Comparison of ENCODE assay signal across 13 mouse cellular contexts in the genomic region with DNA sequence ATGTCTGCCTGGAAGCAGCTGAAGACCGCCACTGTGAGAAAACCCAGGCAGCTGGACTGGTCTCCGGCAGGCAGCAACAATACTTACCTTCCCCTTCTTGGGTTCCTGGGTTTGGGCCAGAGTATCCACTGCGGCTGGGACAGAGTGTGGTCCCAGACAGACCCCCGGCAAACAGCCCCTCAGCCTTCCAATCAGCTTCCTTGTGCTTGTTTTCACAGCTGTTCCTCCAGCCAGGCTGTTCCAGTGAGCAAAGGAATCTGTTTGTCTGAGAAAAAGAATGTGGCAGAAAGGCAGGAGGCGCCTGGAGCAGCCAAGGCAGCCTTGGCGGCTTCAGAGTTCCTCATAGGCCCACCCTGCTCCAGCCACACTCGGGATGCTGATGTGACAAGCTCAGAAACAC.
DNase-seq lines count a peak whose midpoint lies in the region; ATAC-seq and TF ChIP-seq lines count a peak whose summit lies in the region.
"Had no signal": no experiment of that assay in that cellular context is flagged by ENCODE, and none has a peak within 500 bp of the region (broad histone marks: within the 10 kb centered on the region; RNA-seq: fewer than 3 reads in every experiment).

No protein-coding gene starts in this region.

- H3K27me3 ChIP-seq in hindbrain, embryonic 12.5 days, result peaks cover 46% of the 10 kb centered on the region
- H3K27me3 ChIP-seq in hindbrain, postnatal 0 days (ENCODE audit: insufficient read depth, low read length), result no peaks in the 10 kb centered on the region
- H3K27me3 ChIP-seq in midbrain, embryonic 11.5 days (ENCODE audit: control insufficient read depth, insufficient read depth, low read length), result peaks cover 8% of the 10 kb centered on the region
- no peaks in the 10 kb centered on the region for H3K27me3 ChIP-seq in midbrain, embryonic 14.5 days (ENCODE audit: control insufficient read depth, insufficient read depth, low read length)
- H3K27me3 ChIP-seq in intestine, embryonic 16.5 days (replicated peaks; ENCODE audit: control insufficient read depth, insufficient read depth, low read length), result no peaks in the 10 kb centered on the region
- H3K27me3 ChIP-seq in stomach, embryonic 15.5 days (replicated peaks), result no peaks in the 10 kb centered on the region
- H3K27me3 ChIP-seq: Patski had no signal

- no peak overlapping the region for H3K9ac ChIP-seq in hindbrain, embryonic 12.5 days
- no peak overlapping the region for H3K9ac ChIP-seq in hindbrain, postnatal 0 days (replicated peaks; ENCODE audit: low read length)
- H3K9ac ChIP-seq in midbrain, embryonic 11.5 days (ENCODE audit: low read length), result no peak overlapping the region
- no peak overlapping the region for H3K9ac ChIP-seq in midbrain, embryonic 14.5 days (replicated peaks; ENCODE audit: low read length)
- H3K9ac ChIP-seq in intestine, embryonic 16.5 days (ENCODE audit: low read depth, low read length), result 0 out of 2 replicates have a peak overlapping the region, but pooled peaks have one; percentile 24
- H3K9ac ChIP-seq in stomach, embryonic 15.5 days, result no peak overlapping the region

- ATAC-seq in hindbrain, embryonic 12.5 days (ENCODE audit: low FRiP score), result no peak
- no peak for ATAC-seq in hindbrain, postnatal 0 days
- no peak; the same call in 1 of the 2 replicates for ATAC-seq in midbrain, embryonic 11.5 days (ENCODE audit: low FRiP score)
- no peak for ATAC-seq in midbrain, embryonic 14.5 days (ENCODE audit: low FRiP score, low TSS enrichment)
- peak; percentile 44; the same call in 1 of the 2 replicates for ATAC-seq in intestine, embryonic 16.5 days
- peak; percentile 43; the same call in 1 of the 2 replicates for ATAC-seq in stomach, embryonic 15.5 days (ENCODE audit: insufficient read depth, low FRiP score, low read depth)
- ATAC-seq in granulocyte monocyte progenitor cell, adult 5-6 weeks (replicated peaks; ENCODE audit: poor library complexity, severe bottlenecking), result no peak
- ATAC-seq: CD4-positive, CD25-positive, alpha-beta regulatory T cell, adult 4 months; Patski had no signal

- 59% methylated on average over 7 of the region's 7 CpGs for WGBS in hindbrain, embryonic 12.5 days
- WGBS in hindbrain, postnatal 0 days, result 54% methylated on average over 7 of the region's 7 CpGs
- WGBS in midbrain, embryonic 11.5 days, result 67% methylated on average over 7 of the region's 7 CpGs
- 61% methylated on average over 7 of the region's 7 CpGs for WGBS in midbrain, embryonic 14.5 days
- 30% methylated on average over 7 of the region's 7 CpGs for WGBS in intestine, embryonic 16.5 days
- whole genome bisulfite sequencing in stomach, embryonic 15.5 days, result 41% methylated on average over 7 of the region's 7 CpGs

- no peak overlapping the region for H3K4me3 ChIP-seq in hindbrain, embryonic 12.5 days
- H3K4me3 ChIP-seq in hindbrain, postnatal 0 days (ENCODE audit: low read length), result no peak overlapping the region
- H3K4me3 ChIP-seq in midbrain, embryonic 11.5 days (ENCODE audit: low read depth, low read length), result no peak overlapping the region
- H3K4me3 ChIP-seq in midbrain, embryonic 14.5 days (replicated peaks; ENCODE audit: low read depth, low read length), result no peak overlapping the region
- no peak overlapping the region for H3K4me3 ChIP-seq in intestine, embryonic 16.5 days (ENCODE audit: low read length)
- H3K4me3 ChIP-seq in stomach, embryonic 15.5 days (replicated peaks), result no peak overlapping the region

- DNase-seq in hindbrain, postnatal 0 days (ENCODE audit: low spot score), result no peak
- peak; percentile 44 for DNase-seq in midbrain, embryonic 11.5 days (ENCODE audit: low spot score, missing footprints)
- DNase-seq in midbrain, embryonic 14.5 days, result no peak
- DNase-seq in gastrocnemius, postnatal 10 days, result no peak
- DNase-seq: adrenal gland, postnatal 10 days; retina, postnatal 1 day had no signal

- H3K9me3 ChIP-seq in hindbrain, embryonic 12.5 days (replicated peaks), result no peaks in the 10 kb centered on the region
- H3K9me3 ChIP-seq in hindbrain, postnatal 0 days (ENCODE audit: low read length), result no peaks in the 10 kb centered on the region
- no peaks in the 10 kb centered on the region for H3K9me3 ChIP-seq in midbrain, embryonic 11.5 days (ENCODE audit: control insufficient read depth, low read length)
- no peaks in the 10 kb centered on the region for H3K9me3 ChIP-seq in midbrain, embryonic 14.5 days (ENCODE audit: control insufficient read depth, low read length)
- H3K9me3 ChIP-seq in intestine, embryonic 16.5 days (ENCODE audit: control insufficient read depth, low read length), result no peaks in the 10 kb centered on the region
- no peaks in the 10 kb centered on the region for H3K9me3 ChIP-seq in stomach, embryonic 15.5 days

- no peaks in the 10 kb centered on the region for H3K36me3 ChIP-seq in hindbrain, embryonic 12.5 days
- H3K36me3 ChIP-seq in hindbrain, postnatal 0 days (ENCODE audit: insufficient read depth, low read length), result no peaks in the 10 kb centered on the region
- no peaks in the 10 kb centered on the region for H3K36me3 ChIP-seq in midbrain, embryonic 11.5 days (ENCODE audit: control insufficient read depth, insufficient read depth, low read length)
- no peaks in the 10 kb centered on the region for H3K36me3 ChIP-seq in midbrain, embryonic 14.5 days (ENCODE audit: control insufficient read depth, insufficient read depth, low read length)
- no peaks in the 10 kb centered on the region for H3K36me3 ChIP-seq in intestine, embryonic 16.5 days (ENCODE audit: control insufficient read depth, insufficient read depth, low read length)
- no peaks in the 10 kb centered on the region for H3K36me3 ChIP-seq in stomach, embryonic 15.5 days

- H3K4me2 ChIP-seq in hindbrain, embryonic 12.5 days (replicated peaks), result no peak overlapping the region
- no peak overlapping the region for H3K4me2 ChIP-seq in hindbrain, postnatal 0 days (ENCODE audit: low read depth, low read length)
- H3K4me2 ChIP-seq in midbrain, embryonic 11.5 days, result no peak overlapping the region
- no peak overlapping the region for H3K4me2 ChIP-seq in midbrain, embryonic 14.5 days (ENCODE audit: low read length)
- H3K4me2 ChIP-seq in intestine, embryonic 16.5 days (ENCODE audit: low read depth, low read length), result no peak overlapping the region
- H3K4me2 ChIP-seq in stomach, embryonic 15.5 days, result no peak overlapping the region

- H3K4me1 ChIP-seq in hindbrain, embryonic 12.5 days, result peaks cover 12% of the 10 kb centered on the region
- H3K4me1 ChIP-seq in hindbrain, postnatal 0 days (ENCODE audit: insufficient read depth, low read length), result no peaks in the 10 kb centered on the region
- peaks cover 7% of the 10 kb centered on the region for H3K4me1 ChIP-seq in midbrain, embryonic 11.5 days (ENCODE audit: control insufficient read depth, insufficient read depth, low read length)
- peaks cover 6% of the 10 kb centered on the region; the same call in 1 of the 2 replicates for H3K4me1 ChIP-seq in midbrain, embryonic 14.5 days (ENCODE audit: control insufficient read depth, insufficient read depth, low read length)
- H3K4me1 ChIP-seq in intestine, embryonic 16.5 days (ENCODE audit: control insufficient read depth, insufficient read depth, low read length), result peaks cover 5% of the 10 kb centered on the region; the same call in 1 of the 2 replicates
- no peaks in the 10 kb centered on the region; the same call in 1 of the 2 replicates for H3K4me1 ChIP-seq in stomach, embryonic 15.5 days

- peak overlapping the region; percentile 30; the same call in 1 of the 2 replicates for H3K27ac ChIP-seq in hindbrain, embryonic 12.5 days
- H3K27ac ChIP-seq in hindbrain, postnatal 0 days, result no peak overlapping the region
- H3K27ac ChIP-seq in midbrain, embryonic 11.5 days (ENCODE audit: low read depth, low read length), result no peak overlapping the region
- H3K27ac ChIP-seq in midbrain, embryonic 14.5 days (replicated peaks; ENCODE audit: low read depth, low read length), result no peak overlapping the region
- H3K27ac ChIP-seq in intestine, embryonic 16.5 days (ENCODE audit: low read length), result peak overlapping the region; percentile 41; the same call in 1 of the 2 replicates
- peak overlapping the region; percentile 31; the same call in 1 of the 2 replicates for H3K27ac ChIP-seq in stomach, embryonic 15.5 days
- H3K27ac ChIP-seq: macrophage had no signal

- no peak for TF ChIP-seq CTCF in hindbrain, postnatal 0 days (IDR thresholded peaks at IDR 0.05; ENCODE audit: low read depth)

Comparison
In these comparisons a context has a peak if more than half of its experiments do, and no peak if none do; other contexts are left out.
1. H3K27ac ChIP-seq: peak in hindbrain, embryonic 12.5 days (single experiment), intestine, embryonic 16.5 days (single experiment) and stomach, embryonic 15.5 days (single experiment); none in hindbrain, postnatal 0 days (single experiment), midbrain, embryonic 11.5 days (single experiment) and midbrain, embryonic 14.5 days (single experiment).
2. ATAC-seq: peak in intestine, embryonic 16.5 days (single experiment) and stomach, embryonic 15.5 days (single experiment); none in hindbrain, embryonic 12.5 days (single experiment), hindbrain, postnatal 0 days (single experiment), midbrain, embryonic 11.5 days (single experiment), midbrain, embryonic 14.5 days (single experiment) and granulocyte monocyte progenitor cell, adult 5-6 weeks (single experiment).